Mouse (Mus musculus) macrophage (primary cell): ENCODE results near the gene Gpn3. TPM values are rescaled to one million over a fixed set of nuclear protein-coding genes. Genes with fewer than 3 reads are reported as not detected.
A peak's percentile ranks its signal among the peaks of the same experiment; 100 is the strongest.

Experiments used
- H3K27ac ChIP-seq: fragments of 350-480 bp; formaldehyde crosslinking; 2 replicates; pipeline ENCODE4 v1.9.0; 2021
- H3K36me3 ChIP-seq: fragments of 350-480 bp; formaldehyde crosslinking; 2 replicates; pipeline ENCODE4 v1.9.0; 2021; ENCODE audit errors: inconsistent target
- H3K4me3 ChIP-seq: fragments of 350-480 bp; formaldehyde crosslinking; 2 replicates; pipeline ENCODE4 v1.9.0; 2021; ENCODE audit errors: inconsistent target
- H3K79me2 ChIP-seq: fragments of 350-480 bp; formaldehyde crosslinking; 2 replicates; pipeline ENCODE4 v1.9.0; 2021; ENCODE audit errors: inconsistent target
- WGBS: methylation state at CpG from one replicate; pipeline ENCODE4 v1.1.7; 2026; ENCODE audit warnings: inconsistent platforms; ENCODE audit not compliant: missing documents; 5-methylcytosine and 5-hydroxymethylcytosine counted together
- polyA plus RNA-seq: library from polyadenylated mRNA; stranded (reverse); fragments of 250-400 nt; gene quantifications from 3 replicates; pipeline ENCODE4 v1.2.4, GENCODE M21; 2018; ENCODE audit warnings: inconsistent platforms
- total RNA-seq, 78 experiments: library from RNA; depleted of rRNA; stranded (reverse); fragments of 250-400 nt; gene quantifications; 1 replicate in 9 of 78; 2 replicates in 24 of 78; 3 replicates in 43 of 78; 4 replicates in 2 of 78; pipeline ENCODE4 v1.2.4; 2018; ENCODE audit warnings: inconsistent platforms in 56 of 78

Gpn3 gene
- 10 to 100 TPM in 15 of 26 experiments, 1 to 10 TPM in 11; 2.5 to 24.2 (median 10.4) TPM for total RNA-seq (2018; cell fraction: chromatin; rRNA removed)
- 10 to 100 TPM in 21 of 26 experiments, 1 to 10 TPM in 5; 8.3 to 17.8 (median 12.5) TPM for total RNA-seq (2018; cell fraction: cytosol; rRNA removed)
- 10 to 100 TPM in 10 of 26 experiments, 1 to 10 TPM in 16; 3.8 to 23.8 (median 8.4) TPM for total RNA-seq (2018; cell fraction: nucleus; rRNA removed)
- 16.3 to 20.4 TPM (median 16.8 TPM) in 3 replicates for polyA plus RNA-seq

DNA sequence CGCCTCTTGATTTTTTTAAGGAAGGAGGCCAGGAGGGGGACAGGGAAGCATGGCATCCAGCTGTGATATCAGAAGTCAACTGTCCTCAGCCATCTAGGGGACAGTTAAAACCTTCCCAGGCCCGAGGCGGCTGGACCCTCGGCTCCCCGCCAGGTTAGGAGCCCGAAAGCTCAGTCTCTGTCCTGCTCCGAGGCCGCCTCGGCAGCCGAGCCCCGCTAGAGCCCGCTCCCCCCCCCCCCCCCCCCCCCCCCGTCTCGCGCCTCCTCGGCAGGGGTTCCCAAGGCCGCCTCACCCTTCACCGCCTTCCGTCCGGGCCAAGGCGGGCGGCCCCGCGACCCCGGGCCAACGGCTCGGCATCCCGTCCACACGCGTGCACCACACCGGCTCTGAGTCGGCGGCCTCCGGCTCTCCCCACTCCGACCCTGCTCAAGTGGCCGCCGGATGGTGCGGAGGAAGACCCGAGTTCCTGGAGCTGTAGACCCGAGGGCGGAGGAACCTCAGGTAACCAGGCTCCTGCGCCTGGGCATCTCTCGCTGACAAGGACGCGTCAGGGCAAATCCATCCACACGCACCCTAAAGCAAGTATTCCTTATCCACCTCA is at the start of gene Gpn3:
TSS of gene Gpn3 (plus strand) at position 286 of the 601 bp plus-strand sequence.
- 2% methylated on average over 34 of the region's 46 CpGs for WGBS
- peak within 1 kb of the TSS; percentile 43 for H3K27ac ChIP-seq
- peaks cover 6% of the 10 kb centered on the region; the same call in 1 of the 2 replicates for H3K36me3 ChIP-seq
- peak within 1 kb of the TSS; percentile 80 for H3K4me3 ChIP-seq
- peaks cover 14% of the 10 kb centered on the region for H3K79me2 ChIP-seq

DNA sequence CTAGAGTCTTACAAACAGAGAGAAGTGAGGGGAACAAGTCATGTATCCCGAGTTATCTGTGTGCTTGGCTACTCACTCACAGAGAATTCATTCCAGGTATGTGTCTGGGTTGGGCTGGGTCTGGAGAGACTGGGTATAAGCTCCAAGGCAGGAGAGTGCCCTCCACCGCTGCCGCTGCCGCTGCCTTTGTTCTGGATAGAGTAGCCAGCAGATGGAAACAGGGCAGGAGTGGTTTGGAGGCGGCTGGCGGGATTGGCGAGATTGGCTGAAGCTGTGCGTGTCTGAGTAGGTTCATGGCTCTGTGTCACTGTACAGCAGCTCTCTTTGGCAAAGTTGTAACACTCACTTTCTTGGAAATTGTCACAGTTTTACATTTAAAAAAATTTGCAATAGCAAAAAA is 48.2 kb upstream of the Gpn3 start:
- Histone ChIP-seq H3K79me2 (no peaks in the 10 kb centered on the region), H3K4me3 (no peak overlapping the region), H3K36me3 (peaks cover 50% of the 10 kb centered on the region), H3K27ac (no peak overlapping the region)
- WGBS, result over 99% methylated on average over 8 of the region's 8 CpGs

DNA sequence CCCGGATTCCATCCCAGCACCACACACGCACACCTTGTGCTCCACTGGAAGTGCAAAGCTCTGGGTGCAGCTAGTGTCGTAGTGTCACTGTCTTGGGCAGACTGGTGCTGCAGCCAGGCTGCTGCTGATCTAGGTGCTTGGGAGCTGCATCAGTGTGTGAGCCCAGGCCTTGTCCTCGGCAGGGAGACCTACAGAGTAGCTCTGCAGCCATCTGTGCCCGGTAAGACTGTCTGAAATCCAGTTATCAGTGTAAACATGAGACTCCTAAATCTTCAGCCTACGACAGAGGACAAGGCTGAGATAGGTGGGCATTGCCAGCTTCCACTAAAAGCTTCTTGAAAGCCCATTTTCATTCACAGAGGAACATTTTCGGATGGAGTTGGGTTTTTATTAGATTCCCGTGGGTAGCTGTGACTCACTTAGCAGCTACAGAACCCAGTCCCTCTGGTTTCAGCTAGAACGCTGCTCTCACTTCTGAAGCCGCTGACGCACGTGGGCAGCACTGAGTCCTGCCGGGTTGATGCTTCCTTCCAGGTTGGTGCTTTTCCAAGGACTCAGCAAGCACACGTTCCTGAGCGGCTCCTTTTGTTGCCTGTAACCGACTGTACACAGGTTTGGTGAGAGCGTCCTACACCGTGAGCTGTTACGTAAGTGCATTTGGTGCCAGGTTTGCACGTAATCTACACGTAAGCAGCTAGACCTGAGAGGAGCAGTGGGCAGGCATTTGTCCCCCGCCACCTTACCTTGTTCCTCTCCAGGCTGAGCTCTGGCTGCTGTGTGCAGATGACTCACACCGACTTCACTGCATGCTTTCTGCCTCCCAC is 46.9 kb upstream of the Gpn3 start:
- Histone ChIP-seq H3K79me2 (no peaks in the 10 kb centered on the region), H3K27ac (no peak overlapping the region), H3K36me3 (peaks cover 47% of the 10 kb centered on the region), H3K4me3 (no peak overlapping the region)
- WGBS, result 92% methylated on average over 23 of the region's 23 CpGs

DNA sequence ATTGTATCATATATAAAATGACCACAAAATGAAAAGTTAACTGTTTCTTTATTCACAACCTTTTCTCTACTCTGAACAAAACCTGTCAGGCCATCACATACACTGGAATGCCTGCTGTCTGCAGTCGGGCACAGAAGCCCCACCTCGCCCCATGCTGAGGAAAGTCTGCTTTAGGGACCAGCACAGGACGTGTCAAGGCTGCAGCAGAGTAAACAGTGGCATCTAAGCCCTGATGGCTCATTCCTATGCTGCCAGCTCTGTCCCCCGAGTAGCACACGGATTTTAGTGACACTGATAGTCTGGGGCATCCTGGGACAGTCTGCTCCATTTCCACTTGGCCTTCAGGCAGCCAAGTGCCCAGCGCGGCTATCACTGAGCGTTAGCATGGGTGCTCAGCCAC is 46.2 kb upstream of the Gpn3 start:
- H3K27ac ChIP-seq, result no peak overlapping the region
- WGBS, result 97% methylated on average over 8 of the region's 8 CpGs
- peaks cover 40% of the 10 kb centered on the region for H3K36me3 ChIP-seq
- H3K4me3 ChIP-seq, result no peak overlapping the region
- H3K79me2 ChIP-seq, result no peaks in the 10 kb centered on the region

DNA sequence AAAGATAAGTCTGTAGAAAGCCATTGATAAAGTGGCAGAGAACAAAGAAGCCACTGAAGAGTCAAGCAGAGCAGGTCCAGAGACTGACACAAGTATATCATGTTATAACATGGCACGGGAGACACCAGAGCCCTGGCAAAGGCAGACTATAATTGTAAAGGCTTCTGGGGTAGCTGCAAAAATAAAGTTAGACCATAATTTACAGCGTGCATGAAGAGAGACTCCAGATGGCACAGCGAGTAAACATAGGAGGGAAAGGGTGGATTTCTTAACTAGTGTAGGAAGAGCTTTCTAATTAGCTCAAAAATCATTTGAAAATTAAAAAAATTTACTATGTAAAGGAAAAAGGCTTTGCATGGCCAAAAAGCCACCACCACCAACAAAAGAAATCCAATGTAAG is 44.4 kb upstream of the Gpn3 start:
- Histone ChIP-seq H3K4me3 (no peak overlapping the region), H3K36me3 (peaks cover 23% of the 10 kb centered on the region; the same call in 1 of the 2 replicates), H3K27ac (no peak overlapping the region), H3K79me2 (no peaks in the 10 kb centered on the region)
- 91% methylated on average over 3 of the region's 3 CpGs for WGBS

DNA sequence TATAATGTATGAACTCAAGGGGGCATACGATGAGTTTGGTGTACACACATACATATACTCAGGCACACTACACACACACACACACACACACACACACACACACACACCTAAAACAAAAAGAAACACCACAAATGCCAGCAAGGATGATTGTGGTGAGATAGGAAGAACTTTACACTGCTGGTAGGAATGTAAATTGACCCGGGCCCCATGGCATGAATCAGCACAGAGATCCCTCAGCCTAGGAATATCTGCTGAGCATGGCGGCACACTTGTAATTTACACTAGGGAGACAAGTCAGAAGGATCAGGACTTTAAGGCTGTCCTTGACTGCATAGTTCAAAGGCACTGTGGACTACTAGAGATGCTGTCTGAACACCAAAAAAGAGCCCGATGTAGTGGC is 41.4 kb upstream of the Gpn3 start:
- H3K27ac ChIP-seq, result no peak overlapping the region
- WGBS, result 87% methylated on average over 3 of the region's 4 CpGs
- H3K36me3 ChIP-seq, result no peaks in the 10 kb centered on the region

DNA sequence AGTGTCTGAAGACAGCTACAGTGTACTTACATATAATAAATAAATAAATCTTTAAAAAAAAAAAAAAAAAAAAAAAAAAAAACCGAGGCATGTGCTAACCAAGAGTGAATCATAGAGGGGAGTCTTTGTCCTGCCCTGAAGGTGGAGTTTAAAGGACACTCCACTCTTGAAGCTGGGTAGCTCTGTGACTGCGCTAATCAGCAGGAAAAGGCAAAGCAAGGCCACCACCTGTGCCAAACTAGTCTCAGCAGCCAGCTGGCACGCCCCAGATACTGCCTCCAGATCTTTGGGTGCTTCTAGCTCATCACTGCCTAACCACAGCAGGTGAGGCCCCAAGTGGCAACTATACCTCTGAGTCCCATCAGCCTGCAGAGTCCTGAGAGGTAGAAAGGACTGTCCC is 37.0 kb upstream of the Gpn3 start:
- H3K36me3 ChIP-seq, result no peaks in the 10 kb centered on the region
- no peaks in the 10 kb centered on the region for H3K79me2 ChIP-seq
- WGBS, result 67% methylated on average over 3 of the region's 3 CpGs
- H3K27ac ChIP-seq, result no peak overlapping the region
- H3K4me3 ChIP-seq, result no peak overlapping the region

More for the DNA sequence above, 41.4 kb upstream of the Gpn3 start:
- no peaks in the 10 kb centered on the region for H3K79me2 ChIP-seq
- no peak overlapping the region for H3K4me3 ChIP-seq

DNA sequence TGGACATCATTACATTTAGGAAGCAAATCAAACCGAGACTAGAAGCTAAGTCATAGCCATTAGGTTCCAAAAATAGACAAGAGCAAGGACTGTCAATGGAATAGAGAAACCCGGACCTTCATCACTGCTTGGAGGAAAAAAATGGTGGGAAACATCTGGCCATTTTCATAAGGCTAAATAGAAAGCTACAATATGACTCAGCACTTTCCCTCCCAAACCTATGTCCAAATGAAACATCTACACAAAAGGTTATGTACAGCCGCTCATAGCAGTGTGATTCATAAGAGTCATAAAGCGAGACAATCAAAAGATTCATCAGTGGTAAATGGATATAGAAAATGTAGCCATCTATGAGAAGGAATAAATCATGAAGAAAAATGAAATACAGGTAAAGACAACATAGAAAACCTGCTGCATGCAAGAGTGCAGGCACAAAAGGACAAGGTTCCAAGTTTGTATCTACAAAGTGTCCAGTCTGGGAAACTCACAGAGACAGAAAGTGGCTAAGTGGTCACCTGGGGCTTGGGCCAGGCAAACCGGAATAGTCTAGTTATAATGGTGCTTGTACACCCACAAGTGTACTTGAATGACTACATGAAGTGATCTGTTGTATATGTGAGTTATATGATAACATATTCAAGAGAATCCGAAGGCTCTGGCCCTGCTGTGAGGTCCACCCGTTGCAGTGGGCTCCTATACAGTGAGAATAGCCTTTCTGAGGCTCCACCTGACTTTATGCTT is 35.0 kb upstream of the Gpn3 start:
- WGBS, result 84% methylated on average over 7 of the region's 7 CpGs
- Histone ChIP-seq H3K27ac (no peak overlapping the region), H3K4me3 (no peak overlapping the region), H3K36me3 (no peaks in the 10 kb centered on the region), H3K79me2 (no peaks in the 10 kb centered on the region)

DNA sequence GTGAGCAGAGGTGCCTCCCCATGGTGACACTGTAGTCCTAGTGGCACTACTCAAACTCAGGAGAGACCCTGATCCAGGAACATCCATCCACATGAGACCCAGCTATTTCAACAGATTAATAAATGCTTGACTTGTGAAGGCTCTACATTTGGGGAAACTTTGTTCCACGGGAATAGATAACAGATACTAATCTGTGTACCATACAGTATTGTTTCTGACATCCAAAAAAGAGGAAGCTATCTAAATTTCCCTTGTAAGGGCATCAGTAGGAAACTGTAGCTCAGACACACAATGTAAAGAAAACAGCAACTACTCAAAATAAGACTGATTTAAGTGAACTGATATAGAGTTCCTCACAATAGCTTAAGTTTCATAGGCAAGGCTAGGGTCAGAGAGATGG is 28.8 kb upstream of the Gpn3 start:
- H3K36me3 ChIP-seq, result no peaks in the 10 kb centered on the region
- 18% methylated on average over 1 of the region's 1 CpGs for WGBS

DNA sequence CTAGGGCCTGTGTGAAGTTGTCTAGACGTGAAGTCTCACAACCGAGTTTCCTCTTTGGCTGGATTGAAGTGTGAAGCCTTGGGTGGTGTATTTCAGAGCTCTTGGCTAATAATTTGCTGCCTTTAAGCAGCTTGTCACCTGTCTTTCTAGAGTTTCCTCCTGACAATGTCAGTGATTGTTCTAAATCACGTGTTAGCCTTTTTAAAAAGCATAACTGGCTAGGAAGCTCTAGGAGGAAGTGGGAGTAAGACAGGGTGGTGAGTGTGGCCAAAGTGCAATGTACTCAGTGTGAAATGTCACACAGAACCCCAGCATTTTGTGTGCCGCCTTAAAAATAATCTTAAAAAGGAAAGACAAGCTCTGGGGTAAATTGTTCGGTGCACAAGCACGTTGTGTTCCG is 27.9 kb upstream of the Gpn3 start:
- peak overlapping the region; percentile 36 for H3K27ac ChIP-seq
- no peaks in the 10 kb centered on the region for H3K36me3 ChIP-seq
- no peak overlapping the region for H3K4me3 ChIP-seq
- WGBS, result 10% methylated on average over 7 of the region's 7 CpGs
- no peaks in the 10 kb centered on the region for H3K79me2 ChIP-seq

More for the DNA sequence above, 28.8 kb upstream of the Gpn3 start:
- H3K79me2 ChIP-seq, result no peaks in the 10 kb centered on the region
- no peak overlapping the region for H3K4me3 ChIP-seq
- peak overlapping the region; percentile 36; the same call in 1 of the 2 replicates for H3K27ac ChIP-seq

DNA sequence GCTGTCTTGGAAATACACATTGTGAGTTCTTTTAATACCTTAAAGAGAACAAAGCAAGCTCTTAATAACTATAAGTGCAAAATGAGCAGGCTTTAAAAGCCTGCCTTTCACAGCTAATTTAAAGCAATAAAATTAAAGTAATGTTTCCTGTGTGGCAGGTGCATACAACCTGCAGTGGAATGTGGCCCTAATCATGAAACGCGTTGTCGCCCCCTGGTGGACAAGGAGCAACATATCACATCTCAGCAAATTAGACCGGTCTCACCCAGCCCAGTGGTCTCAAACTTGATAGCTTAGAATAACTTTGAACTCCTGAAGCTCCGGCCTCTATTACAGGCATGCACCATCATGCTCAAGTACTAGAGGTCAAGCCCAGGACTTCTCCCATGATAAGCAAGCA is 27.4 kb upstream of the Gpn3 start:
- 15% methylated on average over 5 of the region's 5 CpGs for WGBS
- Histone ChIP-seq H3K36me3 (no peaks in the 10 kb centered on the region), H3K27ac (peak overlapping the region; percentile 36), H3K4me3 (no peak overlapping the region), H3K79me2 (no peaks in the 10 kb centered on the region)

DNA sequence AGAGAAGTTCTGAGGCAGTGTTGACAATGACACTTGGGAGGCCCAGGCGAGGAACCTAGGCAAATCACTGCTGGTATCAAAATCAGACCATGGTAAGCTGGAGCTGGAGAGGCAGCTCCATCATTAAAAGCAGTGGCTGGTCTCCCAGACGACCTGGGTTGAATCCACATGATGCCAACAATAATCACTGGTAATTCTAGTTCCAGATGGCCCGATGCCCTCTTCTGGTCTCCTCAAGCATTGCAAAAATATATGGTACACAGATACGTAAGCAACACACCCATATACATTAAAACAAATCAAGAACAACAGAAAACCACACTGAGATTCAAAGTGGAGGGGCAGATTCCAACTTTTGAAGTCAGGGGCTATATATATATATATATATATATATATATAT is 25.9 kb upstream of the Gpn3 start:
- WGBS, result 95% methylated on average over 4 of the region's 4 CpGs
- H3K79me2 ChIP-seq, result no peaks in the 10 kb centered on the region

DNA sequence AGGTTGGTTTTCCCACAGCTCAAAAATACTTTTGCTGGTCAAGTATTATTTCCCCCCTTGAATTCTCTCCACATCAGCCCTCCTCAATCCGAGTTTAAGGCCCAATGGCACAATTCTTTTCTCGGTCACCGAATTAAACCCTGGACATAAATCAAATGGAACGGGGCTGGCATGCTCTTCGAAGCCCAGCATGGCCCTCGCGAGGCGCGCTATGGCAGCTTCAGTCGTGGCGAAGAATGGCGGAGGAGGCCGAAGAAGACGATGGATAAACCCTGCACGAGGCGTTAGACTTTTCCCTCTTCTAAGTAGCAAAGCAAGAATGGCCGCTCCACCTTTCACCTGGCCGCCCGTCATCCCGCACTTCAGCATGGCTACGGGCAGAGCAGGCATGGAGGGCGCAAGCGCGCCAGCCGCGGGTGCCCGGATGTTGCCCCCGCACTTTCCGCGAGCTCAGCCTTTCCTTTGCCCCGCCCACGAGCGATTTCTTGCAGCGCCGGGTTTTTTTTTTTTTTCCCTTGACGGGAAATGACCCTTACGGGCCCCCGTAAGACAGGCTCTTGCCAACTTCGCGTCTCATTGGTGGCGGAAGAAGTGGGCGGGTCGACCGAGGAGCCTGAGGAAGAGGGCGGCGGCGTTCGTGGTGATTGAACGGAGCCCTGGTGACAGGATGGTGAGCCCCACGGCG is 17.7 kb upstream of the Gpn3 start, which contains the start of the genes Rad9b and Vps29:
TSS of gene Rad9b (minus strand) at position 427 of the 685 bp plus-strand sequence.
TSS of gene Vps29 (plus strand) at position 563 of the 685 bp plus-strand sequence.
- Histone ChIP-seq H3K36me3 (no peaks in the 10 kb centered on the region), H3K4me3 (peak within 1 kb of the TSS; percentile 76), H3K79me2 (peaks cover 44% of the 10 kb centered on the region), H3K27ac (peak within 1 kb of the TSS; percentile 74)
- WGBS, result under 1% methylated on average over 46 of the region's 51 CpGs

More for the DNA sequence above, 25.9 kb upstream of the Gpn3 start:
- Histone ChIP-seq H3K36me3 (no peaks in the 10 kb centered on the region), H3K4me3 (no peak overlapping the region), H3K27ac (no peak overlapping the region)
